Mouse (Mus musculus): ENCODE data around the gene Nav2. TPM values are rescaled to one million over a fixed set of nuclear protein-coding genes. Genes with fewer than 3 reads are reported as not detected.

The Nav2 gene
- total RNA-seq, 2 experiments from 2014 or later: 94.6 to 122 TPM

DNA sequence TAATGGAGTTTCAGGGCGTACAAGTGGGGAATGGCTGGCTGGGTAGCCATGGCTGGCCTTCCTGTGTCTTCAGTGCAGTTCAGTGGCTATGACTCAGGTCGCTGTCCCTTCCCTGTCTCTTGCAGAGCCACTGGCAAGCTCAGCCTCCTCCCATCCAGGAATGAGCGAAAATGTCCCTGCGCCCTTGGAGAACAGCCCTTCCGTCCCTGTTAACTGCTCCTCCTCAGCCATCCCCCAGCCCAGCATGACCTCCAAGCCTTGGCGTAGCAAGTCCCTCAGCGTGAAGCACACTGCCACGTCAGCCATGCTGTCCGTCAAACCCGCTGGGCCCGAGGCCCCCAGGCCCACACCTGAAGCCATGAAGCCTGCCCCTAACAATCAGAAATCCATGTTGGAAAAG, 543.8 kb downstream of the Nav2 start:
- intact Hi-C loops (cut with DNase I): no loop called here
- DNase-seq (ENCODE audit: low spot score in 2 of 2): no peak

DNA sequence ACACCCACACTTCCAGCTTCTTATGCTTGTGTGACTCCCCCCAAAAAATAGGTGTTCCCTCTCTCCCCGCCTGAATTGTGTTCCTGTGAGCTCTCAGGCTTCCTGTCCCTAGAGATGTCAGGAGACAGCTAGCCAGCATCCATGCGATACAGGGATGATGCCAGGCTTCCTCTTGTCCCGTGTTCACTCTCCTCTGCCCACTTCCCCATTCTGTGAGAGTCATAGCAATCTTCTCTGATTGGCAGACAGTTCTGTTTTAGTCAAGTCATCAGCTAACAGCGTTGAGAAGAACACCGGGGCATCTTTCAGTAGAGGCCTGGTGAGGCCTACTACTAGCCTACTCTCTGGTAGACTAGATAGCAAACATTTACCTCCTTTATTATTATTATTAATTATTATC, 546.1 kb downstream of the Nav2 start:
- intact Hi-C loops (cut with DNase I): no loop called here
- no peak for DNase-seq (ENCODE audit: low spot score in 2 of 2)

DNA sequence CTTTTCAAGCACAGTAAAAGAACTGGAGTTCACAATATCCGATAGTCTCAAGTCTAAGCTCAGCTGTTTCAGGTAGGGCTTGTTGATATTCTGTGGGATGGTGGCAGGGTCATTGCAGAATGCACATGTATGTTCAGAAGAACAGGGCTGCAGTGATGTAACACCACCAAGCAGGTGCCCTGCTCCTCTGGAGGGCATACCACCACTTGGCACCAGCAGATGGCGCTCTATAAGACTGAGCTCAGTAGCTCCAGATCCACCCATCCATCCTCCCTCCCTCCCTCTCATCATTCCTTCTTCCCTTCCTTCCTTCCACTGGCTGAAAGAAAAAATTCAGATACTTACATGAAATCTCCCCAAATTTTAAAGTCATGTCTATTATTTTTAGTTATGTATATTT, 547.6 kb downstream of the Nav2 start:
- DNase-seq (ENCODE audit: low spot score in 2 of 2): peak; percentile 74 to 84
- intact Hi-C loops (cut with DNase I): no loop called here

DNA sequence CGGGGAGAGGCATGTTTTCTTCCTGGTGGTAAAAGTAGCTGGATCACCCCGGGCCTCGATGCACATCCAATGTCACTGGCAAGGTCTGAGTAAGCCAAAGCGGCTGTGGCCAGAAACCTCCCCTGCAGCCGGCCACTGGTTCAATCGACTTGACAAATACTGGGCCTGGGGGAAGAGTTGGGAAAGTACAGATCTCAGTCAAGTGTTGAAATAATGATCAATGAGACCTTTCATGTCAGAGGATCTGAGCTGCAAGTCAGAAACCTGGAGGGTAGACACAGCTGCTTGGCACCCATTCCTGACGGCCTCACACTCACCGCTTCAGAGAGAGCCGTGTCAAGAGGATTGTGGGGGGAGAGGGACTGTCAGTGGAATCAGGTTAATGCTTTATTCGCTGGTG, 548.9 kb downstream of the Nav2 start:
- intact Hi-C loops (cut with DNase I): no loop called here
- no peak for DNase-seq (ENCODE audit: low spot score in 2 of 2)

DNA sequence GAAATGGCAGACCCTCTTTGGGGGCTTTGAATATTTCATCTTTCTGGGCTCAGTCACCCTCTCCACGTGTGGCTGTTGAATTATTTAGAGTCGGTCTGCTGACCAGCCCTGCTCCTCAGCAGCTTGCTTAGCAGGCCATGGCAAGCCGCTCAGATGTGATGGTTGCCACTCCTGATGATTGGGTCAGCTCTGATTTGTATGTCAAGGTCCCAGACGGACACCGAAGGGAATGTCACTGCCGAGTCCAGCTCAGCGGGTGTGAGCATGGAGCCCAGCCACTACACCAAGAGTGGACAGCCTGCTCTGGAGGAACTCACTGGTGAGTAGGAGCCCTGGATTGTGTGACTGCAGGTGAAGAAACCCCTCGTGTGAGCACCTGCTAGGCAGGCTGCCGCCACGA, 549.4 kb downstream of the Nav2 start:
- intact Hi-C loops (cut with DNase I): no loop called here
- DNase-seq (ENCODE audit: low spot score in 2 of 2): no peak

DNA sequence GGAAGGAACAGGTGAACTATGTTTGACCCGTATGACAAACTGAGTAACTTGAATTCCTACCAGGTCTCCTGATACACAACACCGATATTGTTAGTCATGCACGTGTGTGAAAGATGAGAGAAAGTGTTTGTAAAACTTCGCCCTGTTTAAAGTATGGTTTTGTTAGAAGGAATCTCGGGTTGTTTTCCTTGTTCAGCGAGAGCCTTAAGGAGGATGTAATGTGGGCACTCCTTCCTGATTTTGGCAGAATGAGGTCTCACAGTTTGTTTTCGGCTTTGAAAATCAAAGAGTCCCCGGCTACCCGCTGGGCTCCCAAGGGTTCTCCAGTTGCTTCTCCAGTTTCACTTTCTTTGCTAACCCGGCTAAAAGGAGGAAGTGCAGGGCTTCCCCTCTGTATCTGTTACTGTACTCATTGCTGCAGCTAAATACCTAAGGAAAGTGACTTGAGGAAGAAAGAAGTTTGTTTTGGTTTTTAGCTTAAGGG, 553.9 kb downstream of the Nav2 start:
- DNase-seq (ENCODE audit: low spot score in 2 of 2): no peak
- intact Hi-C loops (cut with DNase I): loop anchor here (10.0 kb wide), 1 partner anchor 292 kb away; the partner anchor contains the start of gene Htatip2

DNA sequence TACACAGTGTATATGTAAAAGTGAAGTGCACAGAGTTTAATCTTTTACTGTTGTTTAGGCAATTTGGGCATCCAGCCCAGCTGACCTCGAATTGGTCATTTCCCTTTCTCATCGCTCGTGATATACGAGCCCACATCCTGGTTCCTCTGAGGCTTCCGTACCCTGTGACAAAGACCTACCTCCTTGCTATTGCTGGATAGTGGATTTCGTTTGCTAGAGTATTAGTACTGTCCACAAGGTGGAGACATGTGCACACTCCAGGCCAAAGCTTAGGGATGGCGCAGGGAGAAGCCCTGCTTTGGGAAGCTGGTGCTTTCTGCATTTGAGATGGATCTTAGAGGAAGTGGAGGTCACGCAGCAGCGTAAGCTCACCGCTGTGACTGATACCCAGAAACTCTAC, 559.3 kb downstream of the Nav2 start:
- intact Hi-C loops (cut with DNase I): loop anchor here (10.0 kb wide), 1 partner anchor 287 kb away; the partner anchor contains the start of gene Htatip2
- peak; percentile 55 to 78 for DNase-seq (ENCODE audit: low spot score in 2 of 2)

DNA sequence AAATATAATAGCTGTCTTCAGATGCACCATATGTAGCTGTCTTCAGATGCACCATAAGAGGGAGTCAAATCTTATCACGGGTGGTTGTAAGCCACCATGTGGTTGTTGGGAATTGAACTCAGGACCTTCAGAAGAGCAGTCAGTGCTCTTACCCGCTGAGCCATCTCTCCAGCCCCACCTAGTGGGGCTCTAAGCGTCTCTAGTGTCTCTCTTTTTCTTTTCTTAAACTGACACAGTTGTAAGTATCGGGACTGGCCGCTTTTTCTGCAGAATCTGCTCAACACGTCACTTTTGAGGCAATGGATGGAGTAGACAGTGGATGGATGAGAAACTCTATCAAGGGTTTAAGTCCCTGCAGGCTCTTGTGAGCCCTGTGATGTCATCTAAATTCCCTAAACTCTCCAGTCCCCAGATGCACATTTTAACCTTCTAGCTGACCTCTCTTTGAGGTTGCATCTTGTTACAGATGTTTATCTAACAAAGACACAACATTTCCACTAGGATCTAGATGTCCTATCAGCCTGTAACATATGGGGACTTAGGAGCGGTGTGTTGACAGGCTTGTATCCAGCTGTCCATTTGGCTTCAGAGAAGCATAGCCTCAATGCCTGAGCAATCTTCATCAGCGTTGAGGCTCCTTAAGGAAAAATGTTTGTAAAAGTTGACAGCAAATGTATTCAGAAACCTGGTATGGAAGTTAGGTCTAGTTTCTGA, 560.1 kb downstream of the Nav2 start:
- no peak for DNase-seq (ENCODE audit: low spot score in 2 of 2)
- intact Hi-C loops (cut with DNase I): loop anchor here (10.0 kb wide), 1 partner anchor 286 kb away; the partner anchor contains the start of gene Htatip2

DNA sequence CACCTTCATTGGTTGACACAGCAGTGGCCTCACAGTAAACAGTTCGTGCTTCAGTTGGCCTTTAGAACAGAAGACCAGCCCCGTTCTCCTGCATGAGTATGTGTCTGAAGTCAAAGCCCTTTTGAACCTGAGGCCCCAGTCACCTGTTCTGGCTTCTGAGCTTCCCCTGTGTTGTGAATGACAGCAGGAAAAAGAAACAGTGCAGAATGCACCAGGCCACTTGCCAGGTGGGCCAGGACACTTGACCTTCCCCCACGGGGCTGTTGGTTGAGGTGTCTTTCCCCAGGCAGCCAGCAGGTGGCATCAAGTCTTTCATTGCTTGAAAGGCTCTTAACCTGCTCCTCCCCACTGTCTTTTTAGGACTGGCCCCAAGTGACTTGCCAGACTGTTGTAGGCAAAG, 562.8 kb downstream of the Nav2 start:
- intact Hi-C loops (cut with DNase I): no loop called here
- peak in 1 of 2 experiments; percentile 61 for DNase-seq (ENCODE audit: low spot score in 2 of 2)

DNA sequence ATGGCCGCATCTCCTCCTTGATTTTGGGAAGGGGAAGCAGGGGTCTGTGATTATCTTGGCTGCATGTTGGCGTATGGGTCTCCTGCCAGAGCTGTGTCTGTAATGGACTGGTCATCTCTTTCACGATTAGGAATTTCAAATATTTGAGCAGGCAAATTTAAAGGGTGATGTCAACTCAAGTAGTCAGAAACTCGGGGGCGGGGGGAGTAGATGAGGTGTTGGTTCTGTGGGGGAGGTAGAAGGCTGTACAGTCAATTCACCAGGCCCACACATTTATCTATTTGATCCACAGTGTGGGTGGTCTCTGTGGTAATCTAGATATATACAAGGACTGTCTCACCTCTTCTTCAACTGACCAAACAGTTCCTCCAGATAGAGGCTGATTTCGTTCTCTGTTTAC, 566.8 kb downstream of the Nav2 start:
- no peak for DNase-seq (ENCODE audit: low spot score in 2 of 2)
- intact Hi-C loops (cut with DNase I): no loop called here

DNA sequence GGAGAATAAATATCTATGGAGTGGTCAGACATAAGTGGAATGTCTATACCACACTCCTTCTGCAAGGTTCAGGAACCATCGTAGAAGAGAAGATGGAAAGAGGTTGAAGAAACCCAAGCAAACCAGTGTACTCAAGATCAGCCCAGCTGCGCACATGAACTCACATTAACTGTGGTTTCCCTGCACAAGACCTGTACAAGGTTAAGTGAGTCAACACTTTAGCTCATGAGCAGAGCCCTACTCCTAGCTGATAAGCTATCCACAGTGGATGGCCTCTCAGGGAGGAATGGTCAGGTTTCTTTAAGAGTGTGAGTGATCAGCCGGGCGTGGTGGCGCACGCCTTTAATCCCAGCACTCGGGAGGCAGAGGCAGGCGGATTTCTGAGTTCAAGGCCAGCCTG, 567.6 kb downstream of the Nav2 start:
- no peak for DNase-seq (ENCODE audit: low spot score in 2 of 2)
- intact Hi-C loops (cut with DNase I): no loop called here

DNA sequence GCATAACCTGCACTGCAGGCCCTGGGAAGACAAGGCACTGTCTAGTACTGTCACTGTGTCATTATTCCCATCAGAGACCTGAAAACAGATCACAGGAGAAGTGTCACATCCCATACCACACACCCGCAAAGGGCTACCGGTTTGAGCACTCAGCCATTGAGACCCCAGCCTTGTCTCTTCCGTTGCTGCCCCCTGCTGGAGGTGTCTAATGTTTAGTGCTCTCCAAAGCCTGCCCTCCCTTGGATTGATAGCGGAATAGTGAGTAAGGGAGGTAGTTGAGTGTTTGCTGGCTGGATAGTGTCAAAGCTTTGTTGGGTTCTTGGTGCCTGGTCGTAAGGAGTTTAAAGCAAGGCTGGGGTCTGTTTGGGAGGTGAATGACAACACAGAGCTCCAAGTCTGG, 568.1 kb downstream of the Nav2 start:
- DNase-seq (ENCODE audit: low spot score in 2 of 2): peak; percentile 67 to 70
- intact Hi-C loops (cut with DNase I): no loop called here

DNA sequence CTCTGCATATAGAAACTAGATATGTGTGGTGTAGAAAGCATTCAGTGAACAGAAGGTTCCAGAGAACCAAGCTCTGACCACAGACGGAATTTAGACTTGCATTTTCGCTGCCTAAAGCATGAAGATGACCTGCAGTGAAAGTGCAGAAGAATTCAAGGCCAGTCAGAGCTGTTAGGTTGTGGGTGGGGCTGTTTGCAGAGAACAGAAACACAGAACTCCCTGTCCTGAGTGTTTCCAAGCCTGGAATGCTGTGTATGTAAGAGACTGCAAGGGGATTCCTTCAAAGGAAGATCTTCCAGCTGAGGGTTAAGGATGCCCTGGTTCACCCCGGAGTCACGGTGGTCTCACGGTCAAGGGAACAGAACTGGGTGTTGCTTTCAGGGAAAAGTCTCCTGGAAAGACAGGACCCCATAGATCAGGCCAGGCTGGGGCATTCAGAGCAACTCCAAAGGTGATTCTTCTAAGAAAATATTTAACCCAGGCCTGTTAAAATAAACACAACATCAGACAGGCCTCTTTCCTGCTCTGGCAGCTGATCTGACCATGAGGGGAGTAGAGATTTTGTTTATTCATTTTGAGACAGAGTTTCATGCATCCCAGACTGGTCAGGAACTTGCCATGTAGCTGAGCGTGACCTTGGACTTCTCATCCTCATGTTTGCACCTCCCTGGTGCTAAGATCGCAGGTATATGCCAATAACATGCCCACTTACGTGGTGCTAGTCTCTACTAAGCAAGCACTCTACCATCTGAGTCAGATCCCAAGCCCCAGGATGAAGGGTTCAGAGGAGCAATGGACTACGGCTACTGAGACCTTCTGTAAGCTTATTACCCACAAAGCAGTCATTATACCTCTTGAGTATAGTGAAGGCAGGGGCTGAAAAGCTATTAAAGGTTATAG, 568.8 kb downstream of the Nav2 start:
- DNase-seq (ENCODE audit: low spot score in 2 of 2): no peak
- intact Hi-C loops (cut with DNase I): no loop called here

DNA sequence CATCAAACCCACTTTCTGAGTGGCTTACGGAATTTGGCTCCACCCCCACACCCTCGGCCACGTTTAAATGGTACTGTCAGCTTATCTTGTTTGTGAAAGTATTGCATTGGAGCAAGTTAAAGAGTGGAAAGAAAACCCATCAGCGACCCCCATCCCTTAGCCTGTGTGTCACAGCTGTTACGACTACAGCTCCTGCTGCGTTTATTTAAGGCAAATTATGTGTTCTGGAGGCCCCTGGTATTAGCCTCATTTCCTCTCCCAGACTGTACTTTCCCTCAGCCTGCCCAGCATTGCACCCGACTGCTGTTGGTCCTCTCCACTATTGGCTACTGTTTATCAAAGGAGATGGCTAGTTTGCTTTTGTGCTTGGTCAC, 569.4 kb downstream of the Nav2 start:
- no peak for DNase-seq (ENCODE audit: low spot score in 2 of 2)

DNA sequence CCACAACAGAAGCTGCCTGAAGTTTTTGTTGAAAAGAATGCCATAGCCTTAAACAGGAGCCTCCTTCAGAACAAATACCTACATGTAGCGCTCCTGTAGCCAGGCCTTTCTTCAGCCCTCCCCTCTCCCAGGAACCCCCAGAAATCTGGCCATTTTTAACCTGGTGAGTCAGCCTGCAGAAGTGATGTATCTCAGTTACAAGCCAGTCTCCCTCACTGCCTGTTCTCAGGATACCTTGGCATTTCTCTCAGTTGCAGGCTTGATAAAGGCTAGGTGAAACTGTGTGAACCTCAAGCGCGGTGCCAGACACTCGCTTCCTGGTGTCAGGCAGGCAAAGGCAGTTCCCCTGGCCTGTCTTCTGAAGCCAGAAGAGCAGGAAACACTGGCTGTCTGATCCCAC, 570.4 kb downstream of the Nav2 start:
- intact Hi-C loops (cut with DNase I): no loop called here
- DNase-seq (ENCODE audit: low spot score in 2 of 2): no peak

More for the DNA sequence above, 569.4 kb downstream of the Nav2 start:
- intact Hi-C loops (cut with DNase I): no loop called here

DNA sequence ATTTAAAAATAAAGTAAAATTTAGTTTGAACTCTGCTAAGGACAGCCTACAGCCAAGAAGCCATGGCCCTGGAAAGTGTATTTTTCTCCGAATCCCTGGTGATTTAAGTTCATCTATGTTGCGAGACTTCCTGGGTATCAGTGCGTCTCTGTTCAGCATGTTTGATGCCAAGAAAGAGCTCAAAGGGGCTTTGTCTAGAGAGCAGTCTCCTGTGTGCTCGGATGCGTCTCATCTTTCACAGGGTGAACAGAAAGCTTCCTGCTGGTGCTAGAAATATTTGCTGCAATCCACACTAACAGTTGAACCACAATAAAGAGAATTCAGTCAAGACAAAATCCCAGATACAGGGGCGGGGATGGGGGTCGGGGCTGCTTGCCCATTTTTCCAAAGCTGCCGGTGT, 572.4 kb downstream of the Nav2 start:
- no peak for DNase-seq (ENCODE audit: low spot score in 2 of 2)
- intact Hi-C loops (cut with DNase I): no loop called here

DNA sequence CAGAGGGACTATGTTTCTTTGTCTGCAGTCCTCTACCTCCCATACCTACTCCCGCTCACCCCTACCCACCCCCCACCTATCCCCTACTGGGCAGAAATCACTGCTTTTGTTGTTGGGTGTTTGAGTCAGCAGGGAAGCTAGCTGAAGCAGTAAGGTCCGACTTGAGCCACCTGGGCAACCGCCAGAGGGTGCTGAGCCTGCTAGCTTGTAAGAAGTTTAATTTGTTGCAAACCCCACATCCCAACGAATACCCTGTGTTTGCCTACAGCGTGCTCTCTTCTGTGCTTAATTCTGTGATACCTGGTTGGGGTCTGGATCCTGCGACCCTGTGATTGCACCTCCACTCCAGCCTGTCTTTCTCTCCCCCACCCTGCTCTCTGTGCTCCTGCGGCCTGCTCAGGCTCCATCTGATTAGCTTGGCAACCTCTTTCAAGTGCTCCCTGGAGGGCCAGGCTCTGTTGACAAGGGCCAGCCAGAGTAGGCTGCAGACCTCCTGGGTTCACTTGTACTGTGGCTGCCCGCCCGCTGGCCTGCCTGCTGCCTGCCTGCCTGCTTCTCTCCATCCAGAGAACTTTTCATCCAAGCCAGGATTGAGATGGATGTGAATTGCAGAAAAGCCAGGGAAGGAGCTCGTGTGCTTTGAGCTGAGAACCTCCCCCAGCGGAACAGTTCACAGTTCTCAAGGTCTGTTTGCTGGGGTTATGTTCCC, 575.7 kb downstream of the Nav2 start:
- peak in 1 of 2 experiments; percentile 31 for DNase-seq (ENCODE audit: low spot score in 2 of 2)

DNA sequence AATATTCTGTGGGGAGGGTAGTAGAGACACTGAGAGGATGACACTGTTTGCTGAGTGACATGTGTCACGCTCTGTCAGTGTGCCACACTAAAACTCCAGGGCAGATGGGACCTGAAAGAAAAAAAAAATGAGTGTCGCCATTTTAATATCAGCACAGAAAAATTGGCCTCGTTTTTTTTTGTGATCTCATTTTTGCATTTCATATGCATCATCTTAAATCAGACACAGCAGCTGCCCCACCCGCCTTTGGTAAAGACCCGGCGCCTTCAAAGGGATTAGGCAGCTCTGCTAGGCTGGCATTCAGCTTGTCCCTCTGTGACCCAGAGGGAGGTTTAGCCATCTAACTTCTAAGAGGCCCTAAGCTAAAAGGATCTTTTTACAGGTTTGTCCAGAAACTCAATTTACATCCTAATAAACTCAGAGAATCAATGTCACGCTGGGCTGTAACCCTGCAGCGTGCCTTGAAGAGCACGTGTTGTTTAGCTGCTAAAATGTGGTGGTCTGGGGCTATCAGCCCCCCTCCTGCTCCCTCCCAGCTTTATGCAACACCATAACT, 576.9 kb downstream of the Nav2 start:
- intact Hi-C loops (cut with DNase I): no loop called here
- no peak for DNase-seq (ENCODE audit: low spot score in 2 of 2)

More for the DNA sequence above, 575.7 kb downstream of the Nav2 start:
- intact Hi-C loops (cut with DNase I): no loop called here

DNA sequence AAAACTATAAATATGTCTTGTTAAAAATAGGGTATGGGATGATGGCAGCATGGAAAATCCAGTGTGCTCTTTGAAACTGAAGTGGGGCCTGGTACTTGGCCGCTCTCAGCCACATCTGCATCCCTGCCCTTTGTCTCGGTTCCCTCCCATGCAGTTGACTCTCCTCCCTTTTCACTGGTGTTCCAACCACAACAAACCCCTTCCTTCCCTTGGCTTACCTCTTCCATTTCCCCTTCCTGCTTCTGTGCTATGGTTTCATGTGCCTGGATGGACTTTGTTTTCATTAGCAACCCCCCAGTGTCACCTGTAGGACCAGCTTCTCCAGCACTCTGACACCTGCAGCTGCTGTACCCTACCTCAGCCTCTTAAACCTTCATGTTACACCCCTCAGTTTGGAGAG, 578.8 kb downstream of the Nav2 start:
- intact Hi-C loops (cut with DNase I): no loop called here
- DNase-seq (ENCODE audit: low spot score in 2 of 2): no peak

Data from left cerebral cortex, postnatal 14 days (tissue).